Mouse (Mus musculus): ENCODE measurements around the gene Usp44. TPM values are rescaled to one million over a fixed set of nuclear protein-coding genes. Genes with fewer than 3 reads are reported as not detected.

The Usp44 gene
- total RNA-seq, 2 experiments from 2014 or later: 0.47 to 0.61 TPM

GRCm38 (mm10) chr10:93855126-93855525, 23.8 kb downstream of the Usp44 start:
- no peak for DNase-seq

- DNase-seq: no peak
These were observed 24.7 kb downstream of the Usp44 start for GRCm38 (mm10) chr10:93856095-93856494.

GRCm38 (mm10) chr10:93868401-93868800, 37.0 kb downstream of the Usp44 start:
- no peak for DNase-seq

GRCm38 (mm10) chr10:93868886-93869285, 37.5 kb downstream of the Usp44 start:
- no peak for DNase-seq

- no peak for DNase-seq
These were observed 45.4 kb downstream of the Usp44 start for GRCm38 (mm10) chr10:93876772-93877171.

- no peak for DNase-seq
These were observed 47.4 kb downstream of the Usp44 start for GRCm38 (mm10) chr10:93878732-93879131.

GRCm38 (mm10) chr10:93881918-93882317, 50.6 kb downstream of the Usp44 start:
- DNase-seq: no peak

- DNase-seq: no peak
These were observed 51.5 kb downstream of the Usp44 start for GRCm38 (mm10) chr10:93882738-93883364.

GRCm38 (mm10) chr10:93885839-93886477, 54.6 kb downstream of the Usp44 start:
- DNase-seq: no peak

- no peak for DNase-seq
These were observed 57.2 kb downstream of the Usp44 start for GRCm38 (mm10) chr10:93888590-93888934.

- DNase-seq: peak; percentile 61
These were observed 57.7 kb downstream of the Usp44 start for GRCm38 (mm10) chr10:93888935-93889578.

GRCm38 (mm10) chr10:93889579-93889950, 58.2 kb downstream of the Usp44 start:
- DNase-seq: peak; percentile 84

GRCm38 (mm10) chr10:93889976-93890375, 58.6 kb downstream of the Usp44 start:
- DNase-seq: no peak

GRCm38 (mm10) chr10:93890565-93890964, 59.2 kb downstream of the Usp44 start:
- DNase-seq: no peak

- DNase-seq: no peak
These were observed 59.7 kb downstream of the Usp44 start for GRCm38 (mm10) chr10:93891031-93891430.

- no peak for DNase-seq
These were observed 61.2 kb downstream of the Usp44 start for GRCm38 (mm10) chr10:93892551-93892950.

- DNase-seq: no peak
These were observed 65.8 kb downstream of the Usp44 start, which contains the start of gene Metap2 for GRCm38 (mm10) chr10:93897043-93897646. TSS of gene Metap2 (minus strand) at chr10:93897093.

GRCm38 (mm10) chr10:93899303-93899702, 67.9 kb downstream of the Usp44 start:
- no peak for DNase-seq

- DNase-seq: no peak
These were observed 68.6 kb downstream of the Usp44 start for GRCm38 (mm10) chr10:93899907-93900306.

- no peak for DNase-seq
These were observed 76.0 kb downstream of the Usp44 start for GRCm38 (mm10) chr10:93907376-93907775.

All from gastrocnemius, postnatal 10 days (tissue).